Mouse (Mus musculus) kidney, embryonic 16.5 days (tissue): ENCODE data around the gene Clp1. TPM values are rescaled to one million over a fixed set of nuclear protein-coding genes. Genes with fewer than 3 reads are reported as not detected.

ENCODE experiments used
- microRNA counts: library from miRNA; unstranded; fragments of <30 nt; microRNA quantifications from one replicate; lab custom pipeline; 2016
- microRNA-seq: library from miRNA; unstranded; fragments of <30 nt; microRNA quantifications from one replicate; pipeline ENCODE4, GENCODE M21; 2016
- polyA plus RNA-seq: library from polyadenylated mRNA; unstranded; fragments of >200 nt; fragmentation: Nextera tagmentation; extraction: Ambion mirVana; gene quantifications from 2 replicates; pipeline ENCODE4 v1.2.1, GENCODE M21; 2015

Gene Clp1
- polyA plus RNA-seq, 1 experiment from 2014 or later: 32.1 TPM

MicroRNA genes within 50 kb of the gene (microRNA counts, 519-probe panel; counts per million panel counts)
- microRNA mmu-miR-130a (lab: Ali Mortazavi, UCI): 5,620 counts per million, percentile 100 among the panel's probes with 10 or more counts

Small RNA genes within 50 kb of the gene (microRNA-seq; reads per million reads assigned to microRNA genes)
- gene Mir130a: 30,466 reads per million, percentile 98 among the genes with 10 or more reads in this experiment

Other genes starting within 250 kb of the Clp1 start
- gene Ctnnd1, start 76.6 kb downstream of the Clp1 start, polyA plus RNA-seq: 55.7 and 59.3 TPM in 2 replicates
- 0.14 and 0.22 TPM in 2 replicates for gene Btbd18, start 68.3 kb downstream of the Clp1 start, polyA plus RNA-seq
- gene Selenoh, start 56.6 kb downstream of the Clp1 start, polyA plus RNA-seq: 304 and 332 TPM in 2 replicates
- gene Gm28635, start 49.3 kb downstream of the Clp1 start, polyA plus RNA-seq: not detected in 2 replicates
- 39.2 and 42.6 TPM in 2 replicates for gene Med19, start 48.9 kb downstream of the Clp1 start, polyA plus RNA-seq
- gene Tmx2, start 48.2 kb downstream of the Clp1 start, polyA plus RNA-seq: 202 and 216 TPM in 2 replicates
- gene Zdhhc5, start 12.2 kb downstream of the Clp1 start, polyA plus RNA-seq: 30.4 and 30.6 TPM in 2 replicates
- gene Ypel4, start 6.7 kb upstream of the Clp1 start, polyA plus RNA-seq: 5.4 and 9.4 TPM in 2 replicates
- gene Gm19426, start 16.3 kb upstream of the Clp1 start, polyA plus RNA-seq: 9.8 and 10.9 TPM in 2 replicates
- gene Serping1, start 48.1 kb upstream of the Clp1 start, polyA plus RNA-seq: 115 and 119 TPM in 2 replicates
- gene Ube2l6, start 71.5 kb upstream of the Clp1 start, polyA plus RNA-seq: 44.0 and 46.9 TPM in 2 replicates
- gene Smtnl1, start 95.3 kb upstream of the Clp1 start, polyA plus RNA-seq: 0.19 and 0.26 TPM in 2 replicates
- 60.1 and 66.6 TPM in 2 replicates for gene Timm10, start 99.6 kb upstream of the Clp1 start, polyA plus RNA-seq
- 15.6 and 17.8 TPM in 2 replicates for gene Slc43a1, start 111.5 kb upstream of the Clp1 start, polyA plus RNA-seq
- 1.0 and 1.5 TPM in 2 replicates for gene Rtn4rl2, start 159.4 kb upstream of the Clp1 start, polyA plus RNA-seq
- gene Slc43a3, start 209.2 kb upstream of the Clp1 start, polyA plus RNA-seq: 57.4 and 58.0 TPM in 2 replicates